Mouse (Mus musculus) limb, embryonic 13.5 days (tissue): Measurements from ENCODE around the gene Esr1. TPM values are rescaled to one million over a fixed set of nuclear protein-coding genes. Genes with fewer than 3 reads are reported as not detected.
A peak's percentile ranks its signal among the peaks of the same experiment; 100 is the strongest.
"Not testable (repeated sequence)": the region's sequence is repeated elsewhere in the genome, so short reads cannot be mapped to it uniquely, and the experiment has no call there.

Experiments
- ATAC-seq: fragments of 200-750 bp; cut with Nextera tagmentation; 2 replicates; pipeline ENCODE4 v1.8.0; 2017; ENCODE audit warnings: low read depth, moderate number of reproducible peaks, moderate TSS enrichment; ENCODE audit not compliant: low FRiP score
- H3K27ac ChIP-seq: fragments of 300-500 bp; sonication (generic); 2 replicates; pipeline ENCODE4 v1.5.1; 2015; ENCODE audit warnings: inconsistent platforms, mild to moderate bottlenecking, moderate library complexity
- H3K27me3 ChIP-seq: fragments of 300-500 bp; sonication (generic); 2 replicates; pipeline ENCODE4 v1.6.1; 2015; ENCODE audit warnings: mild to moderate bottlenecking, inconsistent platforms
- H3K36me3 ChIP-seq: fragments of 300-500 bp; sonication (generic); 2 replicates; pipeline ENCODE4 v1.6.1; 2015; ENCODE audit warnings: inconsistent platforms, mild to moderate bottlenecking, moderate library complexity
- H3K4me1 ChIP-seq: fragments of 300-500 bp; sonication (generic); 2 replicates; pipeline ENCODE4 v1.6.1; 2015; ENCODE audit warnings: inconsistent platforms
- H3K4me2 ChIP-seq: fragments of 300-500 bp; sonication (generic); replicated peaks from 2 replicates; pipeline ENCODE4 v1.6.1; 2015; ENCODE audit warnings: inconsistent platforms, mild to moderate bottlenecking, moderate library complexity
- H3K4me3 ChIP-seq: fragments of 300-500 bp; sonication (generic); 2 replicates; pipeline ENCODE4 v1.5.1; 2015; ENCODE audit warnings: moderate library complexity, mild to moderate bottlenecking, inconsistent platforms
- H3K9ac ChIP-seq: fragments of 300-500 bp; sonication (generic); 2 replicates; pipeline ENCODE4 v1.6.1; 2015; ENCODE audit warnings: mild to moderate bottlenecking, inconsistent platforms
- H3K9me3 ChIP-seq: fragments of 300-500 bp; sonication (generic); 2 replicates; pipeline ENCODE4 v1.6.1; 2016; ENCODE audit warnings: inconsistent platforms
- WGBS: fragments of 180-500 bp; shearing (Covaris S2); methylation state at CpG from one replicate; pipeline ENCODE4 v1.1.7; 2015; 5-methylcytosine and 5-hydroxymethylcytosine counted together
- polyA plus RNA-seq: library from polyadenylated mRNA; unstranded; fragments of >200 nt; fragmentation: Nextera tagmentation; extraction: Ambion mirVana; gene quantifications from 2 replicates; pipeline ENCODE4 v1.2.1, GENCODE M21; 2015

Gene Esr1
- polyA plus RNA-seq, 1 experiment from 2014 or later = 0.92 TPM

DNA sequence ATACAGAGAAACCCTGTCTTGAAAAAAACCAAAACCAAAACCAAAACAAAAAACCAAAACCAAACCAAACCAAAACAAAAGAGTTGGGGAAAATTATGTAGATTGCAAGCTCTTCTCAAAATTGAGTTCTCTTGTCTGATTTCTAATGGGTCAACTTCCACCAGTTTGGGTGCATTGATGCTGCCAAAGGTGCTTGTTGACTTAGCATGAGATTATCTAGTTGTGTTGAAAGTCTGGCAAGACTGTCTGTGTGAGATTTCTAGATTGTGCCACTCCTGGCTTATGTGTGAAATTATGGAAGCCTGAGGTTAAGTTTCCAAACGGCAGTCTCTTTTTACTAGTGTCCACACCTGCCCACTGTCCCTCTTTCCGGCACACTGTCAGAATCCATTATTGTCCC lies 55.6 kb downstream of the Esr1 start:
- H3K9ac ChIP-seq = no peak overlapping the region
- WGBS = 88% methylated on average over 2 of the region's 2 CpGs
- H3K36me3 ChIP-seq = no peaks in the 10 kb centered on the region
- H3K27ac ChIP-seq = no peak overlapping the region
- no peaks in the 10 kb centered on the region for H3K27me3 ChIP-seq
- H3K4me3 ChIP-seq = no peak overlapping the region
- H3K9me3 ChIP-seq = no peaks in the 10 kb centered on the region
- H3K4me1 ChIP-seq = no peaks in the 10 kb centered on the region
- no peak overlapping the region for H3K4me2 ChIP-seq
- ATAC-seq = no peak

DNA sequence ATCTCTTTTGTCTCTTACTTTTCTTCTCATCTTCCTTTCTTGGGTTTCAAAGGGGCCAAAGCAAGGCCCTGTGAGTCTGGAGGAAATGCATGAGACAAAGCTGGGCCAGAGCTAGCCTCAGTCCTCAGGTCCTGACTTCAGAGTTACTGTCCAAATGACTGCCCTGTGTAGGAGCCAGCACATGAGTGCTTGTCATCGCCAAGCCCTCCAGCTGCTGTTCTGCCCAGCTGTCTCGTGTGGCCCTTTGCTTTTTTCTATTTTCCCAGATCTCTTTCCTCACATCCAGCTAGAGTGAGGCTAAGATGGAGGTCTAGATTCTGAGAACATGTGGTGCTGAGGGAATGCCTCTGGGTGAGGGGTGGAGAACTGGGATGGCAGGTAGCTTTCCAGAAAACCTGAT lies 58.7 kb downstream of the Esr1 start:
- H3K27ac ChIP-seq = no peak overlapping the region
- H3K27me3 ChIP-seq = no peaks in the 10 kb centered on the region
- no peaks in the 10 kb centered on the region for H3K4me1 ChIP-seq
- H3K9me3 ChIP-seq = no peaks in the 10 kb centered on the region
- H3K4me3 ChIP-seq = no peak overlapping the region
- H3K36me3 ChIP-seq = no peaks in the 10 kb centered on the region
- no peak for ATAC-seq
- no peak overlapping the region for H3K9ac ChIP-seq
- WGBS = 69% methylated on average over 2 of the region's 2 CpGs
- H3K4me2 ChIP-seq = no peak overlapping the region

DNA sequence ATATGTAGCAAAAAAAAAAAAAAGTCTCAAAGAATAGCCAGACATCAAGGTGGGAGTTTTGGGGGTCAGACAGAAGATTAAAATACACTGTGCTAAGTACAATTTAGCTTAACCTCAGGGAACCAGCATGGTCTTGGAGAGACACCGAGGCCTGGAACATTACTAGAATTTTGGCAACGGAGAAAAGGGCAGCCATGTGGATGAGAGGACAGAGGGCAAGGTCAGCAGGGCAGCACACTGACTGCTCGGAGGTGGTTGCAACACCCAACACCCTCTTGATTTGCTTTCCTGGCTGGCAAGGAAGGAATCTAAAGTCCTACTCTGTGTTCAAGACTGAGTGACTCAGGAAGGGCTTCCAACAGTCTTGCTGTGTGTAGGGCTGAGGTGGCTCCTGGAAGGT lies 60.5 kb downstream of the Esr1 start:
- Histone ChIP-seq H3K4me1 (no peaks in the 10 kb centered on the region), H3K9me3 (no peaks in the 10 kb centered on the region), H3K4me3 (no peak overlapping the region), H3K27me3 (no peaks in the 10 kb centered on the region), H3K27ac (no peak overlapping the region), H3K4me2 (no peak overlapping the region), H3K36me3 (no peaks in the 10 kb centered on the region), H3K9ac (no peak overlapping the region)
- no peak for ATAC-seq
- 76% methylated on average over 3 of the region's 3 CpGs for WGBS

DNA sequence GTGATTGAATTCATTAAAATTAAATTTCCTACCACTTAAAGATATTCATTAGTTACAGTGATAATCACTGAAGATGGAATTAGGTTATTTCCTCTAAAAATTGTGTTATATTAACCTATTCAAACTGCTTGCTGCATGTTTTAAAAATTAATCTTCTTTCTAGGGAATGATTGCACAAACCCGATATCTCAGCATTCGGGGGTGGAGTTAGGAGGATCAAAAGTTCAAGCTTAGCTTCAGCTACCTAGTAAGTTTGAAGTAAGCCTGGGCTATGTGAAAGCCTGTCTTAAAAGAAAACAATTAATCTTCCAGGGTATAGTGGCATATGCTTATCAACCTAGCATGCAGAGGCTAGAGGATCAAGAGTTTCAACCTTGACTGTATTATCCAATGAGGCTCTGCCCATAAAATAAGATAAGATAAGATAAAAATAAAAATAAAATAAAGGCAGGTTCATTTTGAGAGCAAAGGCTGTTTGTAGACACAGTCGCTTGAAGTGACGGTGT lies 62.0 kb downstream of the Esr1 start:
- H3K36me3 ChIP-seq = no peaks in the 10 kb centered on the region
- H3K4me1 ChIP-seq = no peaks in the 10 kb centered on the region
- ATAC-seq = no peak
- H3K9me3 ChIP-seq = no peaks in the 10 kb centered on the region
- H3K4me2 ChIP-seq = no peak overlapping the region
- no peaks in the 10 kb centered on the region for H3K27me3 ChIP-seq
- H3K9ac ChIP-seq = no peak overlapping the region
- H3K4me3 ChIP-seq = no peak overlapping the region
- no peak overlapping the region for H3K27ac ChIP-seq
- WGBS = 85% methylated on average over 4 of the region's 4 CpGs

DNA sequence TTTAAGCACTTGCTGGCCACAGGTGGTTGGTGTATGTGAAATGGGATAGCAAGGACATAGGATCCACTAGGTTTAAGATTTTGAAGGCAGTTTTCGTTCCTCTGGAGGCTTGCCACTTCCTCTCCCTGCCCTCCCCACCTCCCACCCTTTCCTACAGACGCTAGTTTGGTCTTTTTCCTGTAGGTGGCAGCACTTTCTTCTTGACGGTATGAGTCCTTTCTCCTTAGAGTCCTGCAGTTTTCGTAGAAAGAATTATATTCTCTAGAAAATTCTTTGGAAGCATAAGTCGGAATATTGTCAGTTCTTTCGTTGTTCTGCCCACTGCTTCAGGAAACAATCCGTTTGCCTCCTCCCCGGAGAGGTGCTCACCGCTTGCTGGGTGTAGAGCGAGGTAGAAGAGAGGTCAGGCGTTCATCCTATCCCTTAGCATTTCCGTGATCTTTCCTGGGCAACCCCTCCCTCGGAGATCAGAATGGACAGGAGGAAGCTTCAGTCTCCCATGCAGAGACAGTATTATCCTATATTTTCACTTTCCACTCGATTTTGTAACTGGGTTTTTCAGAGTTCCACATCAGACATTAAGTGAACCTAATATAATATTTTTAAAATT lies 63.7 kb downstream of the Esr1 start:
- not testable (repeated sequence) for H3K4me1 ChIP-seq, H3K36me3 ChIP-seq, H3K27ac ChIP-seq, H3K27me3 ChIP-seq, H3K9ac ChIP-seq, H3K9me3 ChIP-seq
- Histone ChIP-seq H3K4me2 (peak overlapping the region; percentile 46), H3K4me3 (0 out of 2 replicates have a peak overlapping the region, but pooled peaks have one; percentile 11)
- ATAC-seq = peak; percentile 57; the same call in 1 of the 2 replicates
- WGBS = 25% methylated on average over 14 of the region's 14 CpGs

DNA sequence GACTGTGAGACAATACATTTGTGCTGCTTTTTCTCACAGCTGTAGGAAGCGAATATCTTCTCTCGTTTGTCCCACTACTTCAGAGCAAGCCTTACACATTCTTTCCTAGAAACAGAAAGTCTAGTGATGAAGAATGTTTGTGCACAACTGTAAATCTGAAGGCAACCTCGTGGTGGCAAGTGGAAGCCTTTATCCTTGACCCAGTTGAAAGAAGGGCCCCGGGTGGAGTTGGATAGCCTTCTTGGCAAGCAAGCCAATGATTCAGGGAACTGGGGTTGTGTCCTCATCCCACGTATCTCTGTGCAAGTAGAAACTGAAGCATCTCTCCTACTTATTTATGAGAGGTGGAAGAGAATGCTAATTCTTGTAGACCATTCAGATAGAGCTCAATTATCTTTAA lies 71.7 kb downstream of the Esr1 start:
- ATAC-seq = no peak
- WGBS = 87% methylated on average over 5 of the region's 5 CpGs
- Histone ChIP-seq H3K27me3 (no peaks in the 10 kb centered on the region), H3K27ac (no peak overlapping the region), H3K4me1 (no peaks in the 10 kb centered on the region), H3K4me2 (no peak overlapping the region), H3K4me3 (no peak overlapping the region), H3K9ac (no peak overlapping the region), H3K36me3 (no peaks in the 10 kb centered on the region), H3K9me3 (no peaks in the 10 kb centered on the region)

DNA sequence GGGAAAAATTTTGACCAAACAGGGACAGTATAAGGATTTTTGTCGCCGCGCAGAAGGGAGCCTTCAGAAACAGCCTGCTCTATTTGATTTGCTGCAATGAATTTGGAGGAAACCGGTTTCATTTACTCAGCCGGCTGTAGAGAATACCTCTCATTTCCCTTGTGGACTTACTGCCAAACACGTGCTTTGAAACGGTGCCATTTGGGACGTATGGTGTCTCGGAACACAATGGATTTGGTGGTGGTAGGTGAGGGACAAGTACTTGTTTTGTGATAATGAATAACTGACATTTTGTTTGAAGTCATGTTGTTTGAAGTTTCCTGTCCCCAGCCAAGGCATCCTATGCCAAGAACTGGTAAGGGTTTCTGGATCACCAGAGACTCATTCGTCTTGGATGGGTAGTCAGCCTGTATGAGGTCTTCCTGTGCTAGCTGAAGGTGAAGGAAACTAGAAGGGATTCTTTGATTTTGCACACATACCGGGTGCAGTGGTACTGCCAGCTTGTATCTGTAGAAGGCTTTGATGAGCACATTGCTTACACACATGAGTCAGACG lies 72.4 kb downstream of the Esr1 start:
- Histone ChIP-seq H3K27me3 (no peaks in the 10 kb centered on the region), H3K4me2 (no peak overlapping the region), H3K27ac (no peak overlapping the region), H3K36me3 (no peaks in the 10 kb centered on the region), H3K9ac (no peak overlapping the region), H3K9me3 (no peaks in the 10 kb centered on the region), H3K4me3 (no peak overlapping the region), H3K4me1 (no peaks in the 10 kb centered on the region)
- WGBS = 88% methylated on average over 12 of the region's 12 CpGs
- no peak for ATAC-seq

DNA sequence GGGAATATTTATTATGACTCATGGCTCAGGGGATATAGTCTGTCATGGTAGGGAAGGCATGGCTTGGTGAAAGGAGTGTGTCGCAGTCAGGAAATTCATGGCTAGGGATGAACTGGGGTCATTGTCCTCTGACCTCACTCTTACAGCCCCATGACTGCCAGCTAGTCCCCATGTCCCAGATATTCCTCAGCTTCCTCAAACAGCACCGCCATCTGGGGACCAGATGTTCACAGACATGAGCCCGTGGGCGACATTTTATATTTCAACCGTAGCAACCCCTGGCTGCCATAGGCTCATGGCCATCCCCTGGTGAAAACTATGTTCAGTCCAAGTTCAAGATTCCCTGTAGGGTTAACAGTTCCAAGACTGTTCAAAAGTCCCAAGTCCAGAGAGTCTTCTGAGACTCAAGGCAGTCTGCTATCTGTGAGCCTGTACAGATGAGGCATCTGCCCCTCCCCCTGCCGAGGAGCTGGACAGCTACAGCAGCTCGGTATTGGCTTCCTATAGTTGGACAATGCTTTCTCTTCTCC lies 83.0 kb downstream of the Esr1 start:
- ATAC-seq = no peak

DNA sequence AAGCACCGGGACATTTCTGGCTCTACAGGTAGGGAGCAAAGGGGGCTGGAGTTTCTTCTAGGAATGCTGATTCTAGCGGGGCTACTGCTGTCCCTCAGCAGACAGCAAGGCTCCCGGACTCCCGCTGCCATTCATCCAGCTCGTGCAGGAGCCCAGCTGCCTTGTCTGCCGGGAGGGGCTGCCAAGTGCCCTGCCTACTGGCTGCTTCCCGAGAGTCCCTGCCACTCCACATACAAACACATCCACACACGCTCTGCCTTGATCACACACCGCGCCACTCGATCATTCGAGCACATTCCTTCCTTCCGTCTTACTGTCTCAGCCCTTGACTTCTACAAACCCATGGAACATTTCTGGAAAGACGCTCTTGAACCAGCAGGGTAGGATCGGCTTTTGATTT lies 98.5 kb downstream of the Esr1 start:
- peak overlapping the region; percentile 39 for H3K4me3 ChIP-seq
- no peak for ATAC-seq
- H3K4me2 ChIP-seq = peak overlapping the region; percentile 71
- no peaks in the 10 kb centered on the region for H3K9me3 ChIP-seq
- H3K27ac ChIP-seq = no peak overlapping the region
- H3K4me1 ChIP-seq = peaks cover 33% of the 10 kb centered on the region
- peaks cover 50% of the 10 kb centered on the region for H3K27me3 ChIP-seq
- WGBS = 2% methylated on average over 15 of the region's 15 CpGs
- peak overlapping the region; percentile 53 for H3K9ac ChIP-seq
- H3K36me3 ChIP-seq = no peaks in the 10 kb centered on the region

More for the DNA sequence above, 83.0 kb downstream of the Esr1 start:
- Histone ChIP-seq H3K27me3 (no peaks in the 10 kb centered on the region), H3K9ac (no peak overlapping the region), H3K4me3 (no peak overlapping the region), H3K9me3 (no peaks in the 10 kb centered on the region), H3K36me3 (no peaks in the 10 kb centered on the region), H3K27ac (no peak overlapping the region), H3K4me2 (no peak overlapping the region), H3K4me1 (no peaks in the 10 kb centered on the region)
- WGBS = 37% methylated on average over 7 of the region's 7 CpGs

DNA sequence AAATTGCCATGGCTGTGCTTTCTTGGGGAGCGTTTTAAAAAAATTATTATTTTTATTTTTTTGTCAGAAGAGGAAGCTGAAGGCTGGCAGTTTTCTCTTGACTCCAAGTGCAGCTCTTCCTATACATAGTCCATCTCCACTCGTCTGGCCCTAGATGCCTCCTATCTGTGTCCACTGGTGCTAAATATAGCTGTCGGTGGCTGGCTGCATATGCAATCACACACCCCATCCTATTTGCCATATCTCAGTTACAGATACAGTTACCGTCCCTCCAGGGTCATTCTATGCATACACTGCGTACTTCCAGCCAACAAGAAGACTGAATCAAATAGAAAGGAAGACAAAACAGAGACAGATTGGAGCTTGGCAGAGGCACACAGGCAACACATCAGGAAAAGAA lies 100.0 kb downstream of the Esr1 start:
- no peak overlapping the region for H3K4me3 ChIP-seq
- no peaks in the 10 kb centered on the region for H3K9me3 ChIP-seq
- peaks cover 50% of the 10 kb centered on the region for H3K27me3 ChIP-seq
- no peak for ATAC-seq
- WGBS = 53% methylated on average over 5 of the region's 5 CpGs
- H3K27ac ChIP-seq = no peak overlapping the region
- H3K4me2 ChIP-seq = peak overlapping the region; percentile 98; the same call in 1 of the 2 replicates
- peaks cover 33% of the 10 kb centered on the region for H3K4me1 ChIP-seq
- no peaks in the 10 kb centered on the region for H3K36me3 ChIP-seq
- H3K9ac ChIP-seq = no peak overlapping the region

DNA sequence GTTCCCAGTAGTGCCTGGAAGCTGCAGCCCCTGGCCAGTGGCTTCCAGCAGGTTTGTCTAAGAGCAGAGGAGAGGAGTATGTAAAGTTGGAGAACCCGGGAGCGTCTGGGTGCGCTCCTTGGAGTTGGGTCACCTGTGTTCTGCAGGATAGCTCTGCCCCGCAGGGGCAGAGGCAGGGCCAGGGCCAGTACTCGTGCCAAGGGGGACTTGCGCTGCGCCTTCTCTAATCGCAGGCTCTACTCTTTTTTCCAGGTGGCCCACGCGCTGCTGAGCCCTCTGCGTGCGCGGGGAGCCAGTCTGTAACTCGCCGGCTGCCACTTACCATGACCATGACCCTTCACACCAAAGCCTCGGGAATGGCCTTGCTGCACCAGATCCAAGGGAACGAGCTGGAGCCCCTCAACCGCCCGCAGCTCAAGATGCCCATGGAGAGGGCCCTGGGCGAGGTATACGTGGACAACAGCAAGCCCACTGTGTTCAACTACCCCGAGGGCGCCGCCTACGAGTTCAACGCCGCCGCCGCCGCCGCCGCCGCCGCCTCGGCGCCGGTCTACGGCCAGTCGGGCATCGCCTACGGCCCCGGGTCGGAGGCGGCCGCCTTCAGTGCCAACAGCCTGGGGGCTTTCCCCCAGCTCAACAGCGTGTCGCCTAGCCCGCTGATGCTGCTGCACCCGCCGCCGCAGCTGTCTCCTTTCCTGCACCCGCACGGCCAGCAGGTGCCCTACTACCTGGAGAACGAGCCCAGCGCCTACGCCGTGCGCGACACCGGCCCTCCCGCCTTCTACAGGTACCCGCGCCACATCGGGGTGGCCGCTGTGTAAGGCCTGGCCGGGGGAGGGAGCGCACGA lies 100.9 kb downstream of the Esr1 start:
- Histone ChIP-seq H3K27ac (no peak overlapping the region), H3K9ac (peak overlapping the region; percentile 63), H3K4me3 (peak overlapping the region; percentile 56), H3K9me3 (no peaks in the 10 kb centered on the region), H3K4me2 (peak overlapping the region; percentile 98), H3K4me1 (peaks cover 33% of the 10 kb centered on the region), H3K36me3 (no peaks in the 10 kb centered on the region), H3K27me3 (peaks cover 50% of the 10 kb centered on the region)
- peak; percentile 57; the same call in 1 of the 2 replicates for ATAC-seq
- under 1% methylated on average over 67 of the region's 68 CpGs for WGBS

DNA sequence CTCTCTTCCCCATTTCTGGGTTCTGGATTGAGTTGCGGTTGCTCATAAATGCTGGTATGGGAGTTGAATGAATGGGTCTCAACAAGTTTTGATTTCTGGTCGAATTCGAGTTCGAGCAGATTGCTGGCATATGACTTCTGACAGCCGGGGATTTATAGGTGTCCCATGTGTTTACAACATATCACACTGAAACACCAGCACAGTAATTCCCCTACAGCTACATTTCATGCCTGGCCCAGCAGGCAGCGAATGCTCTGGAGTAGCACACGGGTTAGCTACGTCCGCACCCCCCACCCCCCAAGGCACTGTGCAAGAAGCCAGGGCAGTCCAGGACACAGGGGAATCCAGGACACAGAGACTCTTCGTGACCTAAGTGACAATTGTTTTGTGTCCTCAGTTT lies 102.0 kb downstream of the Esr1 start:
- ATAC-seq = 0 out of 2 replicates have a peak, but pooled peaks have one; percentile 32
- Histone ChIP-seq H3K27me3 (peaks cover 47% of the 10 kb centered on the region), H3K9me3 (no peaks in the 10 kb centered on the region), H3K27ac (no peak overlapping the region), H3K9ac (no peak overlapping the region), H3K4me3 (no peak overlapping the region), H3K4me2 (0 out of 2 replicates have a peak overlapping the region, but pooled peaks have one; percentile 98), H3K4me1 (peaks cover 33% of the 10 kb centered on the region), H3K36me3 (no peaks in the 10 kb centered on the region)
- WGBS = 16% methylated on average over 10 of the region's 10 CpGs
